Mouse (Mus musculus) urinary bladder, postnatal 10 days (tissue): ENCODE results near the gene Raver1.

Experiments
- DNase-seq: peaks from one replicate; pipeline ENCODE4 v3.0.0; 2022; ENCODE audit warnings: low spot score

The Raver1 gene

GRCm38 (mm10) chr9:21091707-21092320 is at the start of gene Raver1, which contains the start of gene Gm38431:
Gene Raver1, minus strand, starts transcription at chr9:21092008.
Gene Gm38431, minus strand, starts transcription at chr9:21091997.
- peak; percentile 88 for DNase-seq

- no peak for DNase-seq
Observed at GRCm38 (mm10) chr9:21138386-21138785, 46.6 kb upstream of the Raver1 start.

- no peak for DNase-seq
Observed at GRCm38 (mm10) chr9:21137229-21137628, 45.4 kb upstream of the Raver1 start.

GRCm38 (mm10) chr9:21136401-21136800 is 44.6 kb upstream of the Raver1 start:
- no peak for DNase-seq

- no peak for DNase-seq
Observed at GRCm38 (mm10) chr9:21135941-21136381, 44.2 kb upstream of the Raver1 start.

GRCm38 (mm10) chr9:21135329-21135890 is 43.6 kb upstream of the Raver1 start:
- no peak for DNase-seq

DNA sequence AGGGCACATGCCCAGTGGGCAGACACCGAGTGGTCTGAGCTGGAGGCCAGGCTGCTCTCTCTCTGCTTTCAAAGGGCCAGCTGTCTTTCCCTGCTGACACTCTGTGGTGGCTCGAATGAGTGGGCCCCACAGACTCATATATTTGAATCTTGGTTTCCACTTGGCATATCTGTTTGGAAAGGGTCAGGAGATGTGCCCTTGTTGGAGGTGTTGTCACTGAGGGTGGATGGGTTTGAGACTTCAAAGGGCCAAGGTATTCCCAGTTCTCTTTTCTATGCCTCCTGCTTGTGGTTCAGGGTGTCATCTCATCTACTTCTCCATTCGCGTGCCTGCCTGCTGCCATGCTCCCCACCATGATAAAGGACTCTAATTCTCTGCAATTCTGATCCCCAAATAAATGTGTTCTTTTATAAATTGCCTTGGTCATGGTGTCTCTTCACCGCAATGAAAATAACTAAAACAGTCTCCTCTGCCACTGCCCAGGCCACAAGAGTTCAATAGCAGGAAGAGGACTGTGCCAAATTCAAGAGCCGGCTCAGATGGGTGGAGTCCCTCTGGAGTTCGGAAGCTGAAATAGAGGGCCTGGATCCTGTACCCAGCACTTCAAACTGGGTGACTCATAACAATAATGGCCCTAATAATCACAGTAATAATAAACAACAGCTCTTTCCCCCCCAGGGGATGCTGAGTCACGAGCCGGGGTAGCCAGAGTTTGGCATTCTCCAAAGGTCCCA is 43.0 kb upstream of the Raver1 start:
- DNase-seq: no peak

- DNase-seq: no peak
Observed at GRCm38 (mm10) chr9:21133064-21133707, 41.4 kb upstream of the Raver1 start.

GRCm38 (mm10) chr9:21132102-21132775 is 40.4 kb upstream of the Raver1 start:
- DNase-seq: no peak

GRCm38 (mm10) chr9:21131059-21131956 is 39.5 kb upstream of the Raver1 start, which contains the start of gene Tyk2:
Gene Tyk2, minus strand, starts transcription at chr9:21131243.
- DNase-seq: peak; percentile 63

- DNase-seq: no peak
Observed at GRCm38 (mm10) chr9:21126259-21126627, 34.4 kb upstream of the Raver1 start.

DNA sequence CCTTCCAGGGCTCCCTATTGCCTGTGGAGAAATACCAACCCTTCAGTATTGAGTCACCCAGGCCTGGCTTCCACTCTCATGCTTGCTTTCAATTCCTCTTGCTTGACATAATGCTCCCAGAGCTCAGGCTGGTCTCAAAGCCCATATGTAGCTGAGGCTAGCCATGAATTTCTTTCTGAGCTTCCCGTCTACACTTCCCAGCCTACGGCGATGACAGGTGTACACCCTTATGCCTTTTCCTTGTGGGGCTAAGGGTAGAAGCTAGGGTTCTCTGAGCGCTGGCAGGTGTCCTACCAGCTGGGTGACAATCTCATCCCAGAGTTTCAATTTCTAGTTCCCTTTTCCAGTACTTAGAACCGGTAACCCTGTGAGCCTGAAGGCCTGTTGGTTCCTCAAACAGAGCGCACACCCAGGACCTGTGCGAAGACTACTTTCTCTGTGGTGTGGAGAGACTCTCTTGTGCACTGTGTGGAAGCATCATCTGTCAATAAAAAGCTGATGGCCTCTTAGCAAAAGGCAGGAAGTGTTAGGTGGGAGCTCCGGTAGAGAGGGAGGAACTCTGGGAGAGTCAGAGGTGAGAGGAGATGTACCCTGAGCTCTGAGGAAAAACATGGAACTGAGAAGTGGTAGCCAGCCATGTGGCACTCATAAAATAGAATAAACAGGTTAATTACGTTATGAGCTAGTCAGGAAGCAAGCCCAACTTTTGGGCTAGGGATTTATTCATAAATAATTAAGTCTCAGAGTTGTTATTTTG is 33.9 kb upstream of the Raver1 start:
- DNase-seq: no peak

GRCm38 (mm10) chr9:21124837-21125236 is 33.0 kb upstream of the Raver1 start:
- no peak for DNase-seq

DNA sequence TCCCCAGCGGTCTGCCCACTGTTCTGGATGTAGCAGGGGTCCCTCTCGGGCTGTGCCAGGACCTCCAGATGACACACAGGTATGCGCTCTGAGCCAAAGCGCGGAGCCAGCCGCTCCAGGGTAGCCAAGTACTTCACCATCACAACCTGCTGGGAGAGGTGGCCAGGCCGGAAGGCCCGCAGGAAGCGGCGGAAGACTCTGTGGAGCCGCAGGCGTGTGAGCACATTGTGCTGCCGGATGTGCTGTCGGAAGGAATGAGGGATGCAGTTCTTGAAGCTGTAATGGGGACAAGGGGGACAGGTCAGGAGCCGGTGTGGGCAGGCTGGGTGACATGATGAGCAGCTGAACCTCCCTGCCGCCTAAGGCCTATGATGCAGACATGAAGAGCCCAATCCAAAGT is 29.7 kb upstream of the Raver1 start:
- DNase-seq: no peak

GRCm38 (mm10) chr9:21117073-21117472 is 25.3 kb upstream of the Raver1 start:
- DNase-seq: no peak

- no peak for DNase-seq
Observed at GRCm38 (mm10) chr9:21115105-21115504, 23.3 kb upstream of the Raver1 start.

DNA sequence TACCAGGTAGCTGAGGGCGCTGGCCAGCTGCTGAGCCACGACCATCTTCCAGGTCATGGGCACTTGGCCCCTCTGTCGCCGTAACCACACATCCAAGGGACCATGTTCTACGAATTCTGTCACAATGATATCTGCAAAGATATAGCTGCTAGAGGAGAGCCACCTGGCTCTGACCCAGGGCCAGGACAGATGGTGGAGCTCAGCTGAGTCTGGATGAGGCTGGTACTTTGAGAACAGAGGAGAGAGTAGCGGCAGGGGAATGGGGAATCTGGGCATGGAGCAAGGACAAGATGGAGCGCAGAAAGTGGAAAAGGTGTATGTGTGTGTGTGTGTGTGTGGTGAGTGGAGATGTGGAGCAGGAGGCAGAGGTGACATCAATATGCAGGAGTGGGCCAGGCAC is 22.4 kb upstream of the Raver1 start:
- no peak for DNase-seq

DNA sequence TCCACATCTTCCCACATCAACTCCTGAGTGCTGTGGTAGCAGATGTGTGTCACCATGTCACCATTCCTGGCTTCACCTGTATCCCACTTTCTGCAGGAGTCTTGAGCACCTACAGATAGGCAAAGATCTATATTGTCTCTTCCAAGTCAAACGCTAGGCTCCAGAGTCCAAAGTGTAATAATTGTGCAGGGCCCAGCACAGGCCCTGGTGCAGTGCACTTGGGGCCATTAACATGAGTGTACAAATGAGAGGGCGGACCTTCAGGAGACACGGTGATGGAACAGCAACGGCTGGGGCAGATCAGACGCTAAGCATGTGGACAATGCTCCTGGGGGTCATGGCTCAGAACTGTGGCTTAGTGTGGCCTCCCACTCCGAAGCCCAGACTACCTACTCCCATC is 21.9 kb upstream of the Raver1 start:
- no peak for DNase-seq

DNA sequence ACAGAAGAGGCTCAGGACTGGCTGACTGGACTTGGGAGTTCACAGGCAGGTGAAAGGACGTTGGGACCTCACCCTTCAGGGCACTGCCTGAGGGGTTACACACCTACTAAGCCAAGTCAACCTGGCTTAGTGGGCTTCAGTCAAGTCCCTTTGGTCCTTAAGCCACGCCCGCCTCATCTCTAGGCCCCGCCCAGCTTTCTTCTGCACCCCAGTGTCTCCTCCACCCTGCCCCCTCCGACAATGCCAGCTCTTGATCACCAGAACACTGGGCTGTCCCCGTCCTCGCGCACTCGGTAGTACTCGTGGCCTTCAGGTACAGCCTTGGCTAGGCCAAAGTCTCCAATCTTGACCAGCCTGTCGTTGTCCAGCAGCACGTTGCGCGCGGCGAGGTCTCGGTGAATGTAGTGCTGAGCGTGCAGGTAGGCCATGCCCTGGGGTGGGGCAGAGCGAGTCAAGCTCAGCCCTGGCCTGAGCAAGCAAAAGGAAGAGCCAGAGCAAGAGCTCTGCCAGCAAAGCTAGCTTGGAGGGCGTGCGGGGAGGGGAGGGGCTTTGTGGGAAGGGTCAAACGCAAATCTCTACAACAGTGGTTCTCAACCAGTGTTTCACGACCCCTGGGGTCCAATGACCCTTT is 15.9 kb upstream of the Raver1 start:
- DNase-seq: no peak
